Mouse (Mus musculus): ENCODE data around the gene Gm20854.
"Not testable (repeated sequence)": the region's sequence is repeated elsewhere in the genome, so short reads cannot be mapped to it uniquely, and the experiment has no call there.

The Gm20854 gene

DNA sequence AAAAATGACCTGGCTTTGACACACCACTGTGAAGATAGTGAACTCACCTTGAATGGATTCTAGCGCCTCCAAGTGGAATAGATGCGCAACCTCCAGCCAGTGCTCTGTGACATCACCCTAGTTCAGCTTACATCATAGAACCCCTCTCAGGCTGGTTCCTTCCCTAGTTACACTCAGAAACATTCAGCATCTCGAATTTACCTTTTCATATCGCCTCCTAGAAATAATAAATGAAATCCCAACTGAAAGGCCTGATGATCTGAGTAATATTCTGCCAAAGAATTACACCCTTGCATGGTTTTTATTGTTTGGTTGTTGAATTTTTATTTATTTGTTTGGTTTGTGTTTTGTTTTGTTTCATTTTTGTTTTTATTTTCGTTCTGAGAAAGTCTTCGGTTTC lies at the start of gene Gm20854:
TSS of gene Gm20854 (minus strand) at position 101 of the 400 bp plus-strand sequence.
- DNase-seq: not testable (repeated sequence)
